Mouse (Mus musculus) spleen, adult 2 months (tissue): ENCODE data around the gene Cog1. TPM values are rescaled to one million over a fixed set of nuclear protein-coding genes. Genes with fewer than 3 reads are reported as not detected.
A peak's percentile ranks its signal among the peaks of the same experiment; 100 is the strongest.

Experiments
- DNase-seq, 2 experiments: peaks; one replicate each; pipeline versions ENCODE4 v3.0.0 to v3.0.0-alpha.2; 2012 to 2021; ENCODE audit warnings: low spot score in 2 of 2, low read depth in 1 of 2
- H3K27ac ChIP-seq: fragments of 200-500 bp; 2 replicates; pipeline ENCODE4 v1.5.1; 2012; ENCODE audit warnings: low read length, inconsistent platforms; ENCODE audit not compliant: insufficient read depth
- H3K27me3 ChIP-seq: fragments of 200-500 bp; 2 replicates; pipeline ENCODE4 v1.6.1; 2012; ENCODE audit warnings: mild to moderate bottlenecking, moderate library complexity, low read length, inconsistent platforms; ENCODE audit not compliant: control insufficient read depth, insufficient read depth
- H3K36me3 ChIP-seq: fragments of 200-500 bp; 2 replicates; pipeline ENCODE4 v1.6.1; 2012; ENCODE audit warnings: mild to moderate bottlenecking, low read length, inconsistent platforms; ENCODE audit not compliant: control insufficient read depth, insufficient read depth
- H3K4me1 ChIP-seq: fragments of 200-500 bp; 2 replicates; pipeline ENCODE4 v1.6.1; 2011; ENCODE audit warnings: inconsistent platforms; ENCODE audit not compliant: control insufficient read depth, insufficient read depth, insufficient read length
- H3K4me3 ChIP-seq: fragments of 200-500 bp; 2 replicates; pipeline ENCODE4 v1.5.1; 2011; ENCODE audit warnings: mild to moderate bottlenecking, inconsistent platforms; ENCODE audit not compliant: insufficient read depth, insufficient read length; ENCODE audit errors: extremely low read depth
- CTCF ChIP-seq: fragments of 200-500 bp; IDR thresholded peaks from 2 replicates; pipeline ENCODE4 v1.5.1; 2011; ENCODE audit warnings: mild to moderate bottlenecking, inconsistent platforms; ENCODE audit not compliant: insufficient read depth, insufficient read length, insufficient replicate concordance; ENCODE audit errors: extremely low read depth
- POLR2A ChIP-seq: fragments of 200-500 bp; IDR thresholded peaks from 2 replicates; pipeline ENCODE4 v1.6.1; 2011; ENCODE audit warnings: low read depth, low read length, inconsistent platforms
- WGBS: fragments of 180-500 bp; shearing (Covaris S2); methylation state at CpG from one replicate; pipeline ENCODE4 v1.1.7; 2018; 5-methylcytosine and 5-hydroxymethylcytosine counted together
- polyA plus RNA-seq: library from polyadenylated mRNA; depleted of rRNA; stranded (reverse); fragments of >200 nt; gene quantifications from 2 replicates; pipeline ENCODE4 v1.2.3, GENCODE M21; 2012

Cog1 gene
- polyA plus RNA-seq, 1 experiment: 33.7 TPM

DNA sequence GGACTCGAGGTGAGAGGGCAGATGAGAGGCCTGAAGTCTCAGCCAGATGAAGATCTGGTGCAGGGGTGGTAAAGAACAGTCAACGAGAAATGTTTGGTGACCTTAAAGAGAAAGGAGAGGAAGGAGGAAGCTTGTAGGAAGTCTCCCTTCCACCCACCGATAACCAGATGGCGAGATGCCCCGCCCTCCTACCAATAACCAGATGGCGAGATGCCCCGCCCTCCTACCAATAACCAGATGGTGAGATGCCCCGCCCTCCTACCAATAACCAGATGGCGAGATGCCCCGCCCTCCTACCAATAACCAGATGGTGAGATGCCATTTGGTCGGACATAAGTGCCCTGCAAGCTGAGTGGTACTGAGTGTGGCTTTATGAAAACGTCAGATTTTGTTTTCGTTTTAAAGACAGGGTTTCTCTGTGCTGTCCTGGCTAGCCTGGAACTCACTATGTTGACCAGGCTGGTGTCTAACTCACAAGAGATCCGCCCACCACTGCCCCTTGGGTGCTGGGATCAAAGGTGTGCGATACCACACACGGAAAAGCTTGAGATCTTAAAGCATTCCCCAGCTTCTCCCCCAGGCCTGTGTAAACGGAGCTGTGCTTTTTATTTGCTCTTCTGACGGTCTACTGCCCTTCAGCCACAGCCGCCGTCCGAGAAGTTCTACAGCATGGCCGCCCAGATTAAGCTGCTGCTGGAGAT, 2.4 kb downstream of the Cog1 start:
- no peak overlapping the region; the same call in 1 of the 2 replicates for H3K27ac ChIP-seq
- 77% methylated on average over 22 of the region's 22 CpGs for WGBS
- DNase-seq: no peak

GRCm38 (mm10) chr11:113651907-113652273, 2.9 kb downstream of the Cog1 start:
- TF ChIP-seq POLR2A (no peak), CTCF (no peak)
- Histone ChIP-seq H3K4me1 (peaks cover 7% of the 10 kb centered on the region; the same call in 1 of the 2 replicates), H3K27me3 (no peaks in the 10 kb centered on the region), H3K27ac (no peak overlapping the region), H3K36me3 (peaks cover 37% of the 10 kb centered on the region), H3K4me3 (no peak overlapping the region)
- peak in 1 of 2 experiments; percentile 16 for DNase-seq
- 72% methylated on average over 8 of the region's 8 CpGs for WGBS

More for the DNA sequence above, 2.4 kb downstream of the Cog1 start:
- Histone ChIP-seq H3K36me3 (peaks cover 33% of the 10 kb centered on the region), H3K27me3 (no peaks in the 10 kb centered on the region), H3K4me1 (peaks cover 7% of the 10 kb centered on the region; the same call in 1 of the 2 replicates), H3K4me3 (no peak overlapping the region)
- TF ChIP-seq CTCF (no peak), POLR2A (no peak)

DNA sequence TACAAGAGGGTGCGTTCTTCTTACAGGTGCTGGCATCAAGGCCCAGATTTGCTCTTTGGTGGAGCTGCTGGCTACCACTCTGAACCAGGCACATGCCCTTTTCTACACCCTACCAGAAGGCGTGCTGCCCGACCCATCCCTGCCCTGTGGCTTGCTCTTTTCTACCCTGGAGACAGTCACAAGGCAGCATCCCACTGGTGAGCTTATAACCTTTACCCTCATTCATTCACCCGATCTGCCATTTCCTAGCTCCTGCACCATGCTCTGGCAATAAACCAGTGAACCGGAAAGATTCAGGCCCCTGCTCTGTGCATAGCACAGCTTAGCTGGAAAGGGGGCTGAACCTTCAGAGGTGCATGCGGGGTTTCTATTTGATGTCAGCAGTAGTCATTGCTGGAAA, 3.5 kb downstream of the Cog1 start:
- no peak for TF ChIP-seq POLR2A
- no peak for TF ChIP-seq CTCF
- peaks cover 40% of the 10 kb centered on the region for H3K36me3 ChIP-seq
- peaks cover 7% of the 10 kb centered on the region; the same call in 1 of the 2 replicates for H3K4me1 ChIP-seq
- H3K4me3 ChIP-seq: no peak overlapping the region
- DNase-seq: no peak
- no peak overlapping the region for H3K27ac ChIP-seq
- WGBS: 96% methylated on average over 6 of the region's 6 CpGs
- no peaks in the 10 kb centered on the region for H3K27me3 ChIP-seq

GRCm38 (mm10) chr11:113654105-113654504, 5.1 kb downstream of the Cog1 start:
- H3K4me3 ChIP-seq: no peak overlapping the region
- H3K36me3 ChIP-seq: peaks cover 50% of the 10 kb centered on the region
- no peak for DNase-seq
- no peaks in the 10 kb centered on the region for H3K27me3 ChIP-seq
- 96% methylated on average over 15 of the region's 15 CpGs for WGBS
- H3K4me1 ChIP-seq: peaks cover 3% of the 10 kb centered on the region; the same call in 1 of the 2 replicates
- no peak overlapping the region for H3K27ac ChIP-seq
- TF ChIP-seq POLR2A (no peak), CTCF (no peak)

- TF ChIP-seq CTCF (no peak), POLR2A (no peak)
- Histone ChIP-seq H3K36me3 (peaks cover 53% of the 10 kb centered on the region), H3K4me1 (peaks cover 3% of the 10 kb centered on the region; the same call in 1 of the 2 replicates), H3K27me3 (no peaks in the 10 kb centered on the region), H3K4me3 (no peak overlapping the region), H3K27ac (no peak overlapping the region)
- WGBS: 93% methylated on average over 18 of the region's 18 CpGs
- no peak for DNase-seq
These were observed 5.7 kb downstream of the Cog1 start for GRCm38 (mm10) chr11:113654561-113655270.

DNA sequence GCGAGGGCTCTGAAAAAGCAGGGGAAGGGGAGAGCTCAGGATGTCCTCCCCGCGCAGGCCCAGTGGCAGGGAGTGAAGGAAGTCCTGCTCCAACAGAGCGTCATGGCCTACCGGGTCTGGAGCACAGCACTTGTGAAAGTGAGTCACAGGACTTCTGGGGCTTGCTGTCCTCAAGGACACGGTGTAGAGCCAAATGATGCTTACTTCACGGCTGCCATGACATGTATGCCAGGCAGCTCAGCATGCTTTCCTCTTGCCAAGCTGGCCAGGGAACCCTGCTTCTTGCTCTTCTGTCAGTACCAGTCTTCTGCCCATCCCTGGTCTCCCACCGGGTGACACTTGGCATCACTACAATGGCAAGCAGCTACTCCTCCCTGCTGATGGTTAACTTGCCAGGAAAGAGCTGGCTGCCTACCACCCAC, 7.6 kb downstream of the Cog1 start:
- 93% methylated on average over 8 of the region's 8 CpGs for WGBS
- Histone ChIP-seq H3K36me3 (peaks cover 60% of the 10 kb centered on the region), H3K27ac (no peak overlapping the region), H3K4me1 (no peaks in the 10 kb centered on the region), H3K4me3 (no peak overlapping the region), H3K27me3 (no peaks in the 10 kb centered on the region)
- no peak for DNase-seq
- TF ChIP-seq POLR2A (no peak), CTCF (no peak)
